Mouse (Mus musculus) gastrocnemius, postnatal 14 days (tissue): ENCODE data around the gene Golga5. TPM values are rescaled to one million over a fixed set of nuclear protein-coding genes. Genes with fewer than 3 reads are reported as not detected.

Experiments
- total RNA-seq, 2 experiments: library from RNA; stranded (reverse); gene quantifications; 2 replicates each; pipeline ENCODE4 v1.2.3; 2021

Gene Golga5
- total RNA-seq, 2 experiments from 2014 or later: 19.8 to 23.2 TPM

Other genes starting within 250 kb of the Golga5 start
- gene Rin3, start 186.1 kb upstream of the Golga5 start, total RNA-seq: 10 to 100 TPM; 11.0 to 13.0 TPM
- gene Lgmn, start 29.3 kb upstream of the Golga5 start, total RNA-seq: 10 to 100 TPM; 51.2 to 64.3 TPM
- gene Chga, start 85.8 kb downstream of the Golga5 start, total RNA-seq: not detected
- gene Itpk1, start 235.8 kb downstream of the Golga5 start, total RNA-seq: 1 to 10 TPM; 6.4 to 8.4 TPM